Mouse (Mus musculus) heart, embryonic 15.5 days (tissue): ENCODE data around the gene Axl. TPM values are rescaled to one million over a fixed set of nuclear protein-coding genes. Genes with fewer than 3 reads are reported as not detected.
A peak's percentile ranks its signal among the peaks of the same experiment; 100 is the strongest.

Experiments used
- ATAC-seq: fragments of 200-750 bp; cut with Nextera tagmentation; replicated peaks from 2 replicates; pipeline ENCODE4 v1.8.0; 2017; ENCODE audit warnings: low read depth, moderate TSS enrichment; ENCODE audit not compliant: insufficient number of reproducible peaks, insufficient read depth, low FRiP score
- H3K27ac ChIP-seq: fragments of 300-500 bp; sonication (generic); 2 replicates; pipeline ENCODE4 v1.5.1; 2015; ENCODE audit warnings: mild to moderate bottlenecking, inconsistent platforms
- H3K27me3 ChIP-seq: fragments of 300-500 bp; sonication (generic); 2 replicates; pipeline ENCODE4 v1.6.1; 2015; ENCODE audit warnings: inconsistent platforms
- H3K36me3 ChIP-seq: fragments of 300-500 bp; sonication (generic); 2 replicates; pipeline ENCODE4 v1.6.1; 2015; ENCODE audit warnings: mild to moderate bottlenecking, inconsistent platforms
- H3K4me1 ChIP-seq: fragments of 300-500 bp; sonication (generic); replicated peaks from 2 replicates; pipeline ENCODE4 v1.6.1; 2015; ENCODE audit warnings: inconsistent platforms
- H3K4me2 ChIP-seq: fragments of 300-500 bp; sonication (generic); 2 replicates; pipeline ENCODE4 v1.6.1; 2015; ENCODE audit warnings: inconsistent platforms, mild to moderate bottlenecking, moderate library complexity
- H3K4me3 ChIP-seq: fragments of 300-500 bp; sonication (generic); 2 replicates; pipeline ENCODE4 v1.5.1; 2015; ENCODE audit warnings: mild to moderate bottlenecking, inconsistent platforms
- H3K9ac ChIP-seq: fragments of 300-500 bp; sonication (generic); 2 replicates; pipeline ENCODE4 v1.6.1; 2015; ENCODE audit warnings: mild to moderate bottlenecking, inconsistent platforms
- H3K9me3 ChIP-seq: fragments of 300-500 bp; sonication (generic); replicated peaks from 2 replicates; pipeline ENCODE4 v1.6.1; 2016; ENCODE audit warnings: inconsistent platforms
- WGBS: fragments of 180-500 bp; shearing (Covaris S2); methylation state at CpG from one replicate; pipeline ENCODE4 v1.1.7; 2015; ENCODE audit warnings: mixed read lengths; 5-methylcytosine and 5-hydroxymethylcytosine counted together
- microRNA-seq: library from miRNA; unstranded; fragments of <30 nt; microRNA quantifications from one replicate; pipeline ENCODE4, GENCODE M21; 2016
- polyA plus RNA-seq: library from polyadenylated mRNA; unstranded; fragments of >200 nt; fragmentation: Nextera tagmentation; extraction: Ambion mirVana; gene quantifications from 2 replicates; pipeline ENCODE4 v1.2.1, GENCODE M21; 2015

Axl gene
- polyA plus RNA-seq, 1 experiment from 2014 or later, result 49.1 TPM

GRCm38 (mm10) chr7:25709961-25710360 lies 78.5 kb downstream of the Axl start:
- Histone ChIP-seq H3K27me3 (no peaks in the 10 kb centered on the region), H3K4me1 (peaks cover 61% of the 10 kb centered on the region), H3K4me2 (peak overlapping the region; percentile 51), H3K4me3 (no peak overlapping the region), H3K9me3 (no peaks in the 10 kb centered on the region), H3K27ac (peak overlapping the region; percentile 69), H3K9ac (peak overlapping the region; percentile 25), H3K36me3 (peaks cover 26% of the 10 kb centered on the region; the same call in 1 of the 2 replicates)
- peak; percentile 24 for ATAC-seq
- 9% methylated on average over 12 of the region's 12 CpGs for WGBS

- Histone ChIP-seq H3K36me3 (peaks cover 4% of the 10 kb centered on the region; the same call in 1 of the 2 replicates), H3K4me3 (no peak overlapping the region), H3K9me3 (no peaks in the 10 kb centered on the region), H3K27me3 (no peaks in the 10 kb centered on the region), H3K4me1 (peaks cover 78% of the 10 kb centered on the region), H3K9ac (no peak overlapping the region; the same call in 1 of the 2 replicates), H3K27ac (peak overlapping the region; percentile 81), H3K4me2 (peak overlapping the region; percentile 18)
- 42% methylated on average over 15 of the region's 15 CpGs for WGBS
- ATAC-seq, result peak; percentile 47
These were observed 80.8 kb downstream of the Axl start for GRCm38 (mm10) chr7:25707581-25708292.

Small RNA genes within 50 kb of the gene (microRNA-seq; reads per million reads assigned to microRNA genes)
- not detected for gene Gm24865

Other genes with a start within 250 kb of the Axl start
- gene Ceacam2, start 248.8 kb downstream of the Axl start, polyA plus RNA-seq, result not detected in 2 replicates
- gene Erich4, start 172.8 kb downstream of the Axl start, polyA plus RNA-seq, result not detected in 2 replicates
- gene Dmac2, start 169.3 kb downstream of the Axl start, polyA plus RNA-seq, result 55.3 and 61.5 TPM in 2 replicates
- gene B3gnt8, start 162.1 kb downstream of the Axl start, polyA plus RNA-seq, result 6.9 and 9.7 TPM in 2 replicates
- gene Bckdha, start 129.7 kb downstream of the Axl start, polyA plus RNA-seq, result 58.5 and 68.9 TPM in 2 replicates
- gene Exosc5, start 129.5 kb downstream of the Axl start, polyA plus RNA-seq, result 30.3 and 45.7 TPM in 2 replicates
- gene Tmem91, start 113.5 kb downstream of the Axl start, polyA plus RNA-seq, result 1.8 and 2.2 TPM in 2 replicates
- gene B9d2, start 107.9 kb downstream of the Axl start, polyA plus RNA-seq, result 24.5 and 30.9 TPM in 2 replicates
- gene Tgfb1, start 101.7 kb downstream of the Axl start, polyA plus RNA-seq, result 3.2 and 4.6 TPM in 2 replicates
- 17.6 and 23.5 TPM in 2 replicates for gene Ccdc97, start 69.6 kb downstream of the Axl start, polyA plus RNA-seq
- gene Hnrnpul1, start 33.9 kb downstream of the Axl start, polyA plus RNA-seq, result 35.4 and 39.9 TPM in 2 replicates
- gene Cyp2s1, start 28.2 kb upstream of the Axl start, polyA plus RNA-seq, result 3.3 and 5.1 TPM in 2 replicates
- gene Cyp2b10, start 108.9 kb upstream of the Axl start, polyA plus RNA-seq, result not detected in 2 replicates